Mouse (Mus musculus) retina, embryonic 14.5 days (tissue): Measurements from ENCODE around the gene Gm128.
A peak's percentile ranks its signal among the peaks of the same experiment; 100 is the strongest.

Source experiments
- DNase-seq: peaks from one replicate; pipeline ENCODE4 v3.0.0-alpha.2; 2015; ENCODE audit warnings: low spot score

Gene Gm128

DNA sequence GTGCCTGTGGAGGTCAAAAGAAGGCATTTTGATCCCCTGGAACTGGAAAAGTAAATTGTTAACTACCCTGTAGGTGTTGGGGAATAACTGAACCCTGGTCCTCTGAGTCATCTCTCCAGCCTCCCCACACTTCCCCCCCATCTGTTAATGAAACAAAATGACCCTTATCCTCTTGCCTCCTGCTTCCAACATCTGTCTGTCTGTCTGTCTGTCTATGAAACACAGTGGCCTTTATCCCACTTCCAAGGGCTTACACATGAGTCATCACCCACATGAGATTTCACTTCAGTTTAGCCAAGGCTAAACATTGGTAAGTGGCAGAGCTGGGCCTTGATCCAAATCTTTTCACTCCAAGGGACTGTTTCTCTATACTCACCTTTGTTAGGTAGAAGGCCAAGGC is 26.5 kb upstream of the Gm128 start:
- no peak for DNase-seq

- no peak for DNase-seq
Observed at GRCm38 (mm10) chr3:95266052-95266451, 24.7 kb upstream of the Gm128 start.

GRCm38 (mm10) chr3:95264724-95265123 is 23.3 kb upstream of the Gm128 start:
- no peak for DNase-seq

GRCm38 (mm10) chr3:95263089-95263739 is 21.8 kb upstream of the Gm128 start:
- peak; percentile 74 for DNase-seq

- no peak for DNase-seq
Observed at GRCm38 (mm10) chr3:95261975-95262374, 20.6 kb upstream of the Gm128 start.

DNA sequence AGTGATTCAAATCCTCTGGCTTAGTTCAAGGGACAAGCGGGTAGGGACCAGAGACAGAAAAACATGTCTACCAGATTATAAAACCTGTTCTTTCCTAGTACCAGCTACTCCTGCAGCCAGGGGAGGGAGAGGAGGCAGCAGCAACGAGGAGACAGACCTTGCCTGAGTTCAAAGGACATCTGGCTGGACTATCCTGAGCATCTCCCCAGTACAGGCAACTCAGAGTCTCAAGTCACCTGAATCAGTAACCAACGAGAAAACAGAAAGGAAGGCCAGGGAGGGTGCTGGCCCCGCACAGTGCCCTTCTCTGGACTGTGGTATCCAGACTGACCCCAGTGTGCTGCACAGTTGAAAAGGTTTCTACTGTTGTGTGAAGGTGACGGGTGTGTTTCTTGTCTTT is 15.5 kb upstream of the Gm128 start:
- no peak for DNase-seq

DNA sequence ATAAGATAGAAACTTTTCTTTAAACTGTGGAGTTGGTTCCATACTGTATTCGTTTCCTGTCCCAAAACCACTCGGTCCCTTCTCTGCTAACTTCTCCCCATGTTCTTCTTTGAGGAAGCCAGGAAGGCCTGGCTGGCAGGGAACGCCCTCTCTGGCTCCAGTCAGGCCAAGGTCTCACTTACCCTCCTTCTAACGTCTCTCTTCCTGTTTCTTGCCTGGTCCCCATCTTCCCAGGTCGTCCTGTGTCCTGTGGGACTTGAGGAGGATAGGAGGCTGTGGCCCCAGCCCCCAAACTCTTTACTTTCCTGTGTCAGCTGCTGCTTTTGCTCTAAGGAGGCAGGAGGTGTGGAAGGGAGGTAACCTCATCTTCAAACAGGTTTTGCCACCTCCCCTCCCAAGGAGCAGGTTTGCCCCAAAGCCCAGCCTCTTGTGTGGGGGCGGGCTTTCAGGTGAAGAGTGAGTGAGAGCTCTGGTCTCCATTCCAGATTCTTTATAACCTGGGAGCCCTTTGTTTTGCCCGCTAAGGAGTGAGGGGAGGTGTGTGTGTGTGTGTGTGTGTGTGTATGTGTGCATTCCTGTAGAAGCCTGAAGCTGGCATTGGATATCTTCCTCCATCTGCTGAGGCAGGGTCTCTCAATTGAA is 9.5 kb upstream of the Gm128 start, which contains the start of gene Bnipl:
TSS of gene Bnipl (minus strand) at position 411 of the 642 bp plus-strand sequence.
- no peak for DNase-seq

- no peak for DNase-seq
Observed at GRCm38 (mm10) chr3:95250361-95250760, 9.0 kb upstream of the Gm128 start.

DNA sequence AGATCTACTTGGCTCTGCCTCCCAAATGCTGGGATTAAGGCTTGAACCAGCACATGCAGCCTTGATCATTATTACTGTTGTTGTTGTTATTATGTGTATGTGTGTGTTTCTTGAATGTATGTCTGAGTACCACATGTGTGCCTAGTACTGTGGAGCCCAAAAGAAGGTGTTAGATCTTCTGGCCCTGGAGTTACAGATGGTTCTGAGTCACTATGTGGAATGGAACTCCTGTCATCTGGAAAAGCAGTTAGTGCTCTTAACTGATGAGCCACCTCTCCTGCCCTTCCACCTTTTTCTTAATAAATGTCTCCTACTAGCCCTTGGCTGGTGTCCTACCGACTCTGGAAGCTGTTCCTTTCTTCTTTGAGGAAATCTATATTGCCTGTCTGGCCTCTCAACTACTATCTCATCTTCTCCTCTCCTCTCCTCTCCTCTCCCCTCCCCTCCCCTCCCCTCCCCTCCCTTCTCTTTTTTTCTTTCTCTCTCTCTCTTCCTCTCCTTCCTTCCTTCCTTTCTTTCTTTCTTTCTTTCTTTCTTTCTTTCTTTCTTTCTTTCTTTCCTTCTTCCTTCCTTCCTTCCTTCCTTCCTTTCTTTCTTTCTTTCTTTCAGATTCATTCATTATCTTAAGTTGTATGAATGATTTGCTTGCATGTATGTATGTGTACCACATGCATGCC is 6.4 kb upstream of the Gm128 start:
- no peak for DNase-seq

DNA sequence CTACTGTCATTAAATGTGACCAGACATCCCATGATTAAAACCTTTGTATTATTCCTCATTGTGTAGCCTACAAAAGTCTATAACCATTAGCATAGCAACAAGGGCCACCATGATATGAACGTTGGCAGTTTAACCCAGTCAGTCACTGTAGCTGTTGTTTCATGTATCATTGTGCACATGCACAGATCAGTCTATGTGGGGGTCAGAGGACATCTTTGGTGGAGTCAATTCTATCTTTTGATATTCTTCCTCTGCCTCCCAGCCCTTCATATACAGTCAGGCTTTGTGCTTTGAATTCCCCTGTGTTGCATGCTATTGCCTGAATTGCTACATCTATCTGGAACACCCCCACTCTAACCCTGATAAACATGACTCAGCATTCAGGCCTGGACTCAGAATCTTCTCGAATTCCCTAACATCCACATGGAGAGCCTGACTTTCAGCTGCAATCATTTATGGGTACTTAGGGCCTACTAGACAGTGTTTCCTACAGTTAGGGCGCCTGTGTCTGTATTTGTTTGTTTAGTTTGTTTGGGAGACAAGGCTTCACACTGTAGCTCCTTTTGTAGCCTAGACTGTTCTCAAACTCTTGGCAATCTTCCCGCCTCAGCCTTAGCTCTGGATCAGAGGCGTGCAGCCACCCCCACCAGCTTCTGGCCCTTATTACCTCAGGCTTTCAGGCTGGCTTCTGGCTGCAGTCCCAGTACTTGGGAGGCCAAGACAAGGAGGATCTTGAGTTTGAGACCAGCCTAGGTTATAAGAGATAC is 5.2 kb upstream of the Gm128 start:
- DNase-seq: no peak

DNA sequence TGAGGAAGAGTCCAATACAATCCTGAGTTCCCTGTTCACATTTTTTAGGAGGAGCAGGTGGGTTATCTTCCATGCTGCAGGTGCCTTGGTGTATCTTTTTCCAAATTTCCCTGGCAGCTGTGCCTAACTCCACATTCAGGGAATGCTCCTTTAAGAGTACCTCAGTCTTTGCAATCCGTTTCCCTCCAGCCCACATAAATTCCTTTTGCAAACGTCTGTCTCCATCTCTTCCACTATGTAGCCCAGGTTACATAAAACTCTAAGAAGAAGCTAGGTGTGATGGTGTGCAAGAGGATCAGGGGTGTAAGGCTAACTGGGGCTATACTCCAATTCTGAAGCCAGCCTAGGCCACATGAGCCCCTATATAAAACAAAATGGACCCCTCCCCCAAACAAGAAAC is 1.7 kb upstream of the Gm128 start:
- no peak for DNase-seq

GRCm38 (mm10) chr3:95240900-95241299 is 498 bp downstream of the Gm128 start:
- no peak for DNase-seq

GRCm38 (mm10) chr3:95239971-95240370 is 1.4 kb downstream of the Gm128 start:
- no peak for DNase-seq

- no peak for DNase-seq
Observed at GRCm38 (mm10) chr3:95239022-95239421, 2.4 kb downstream of the Gm128 start.

DNA sequence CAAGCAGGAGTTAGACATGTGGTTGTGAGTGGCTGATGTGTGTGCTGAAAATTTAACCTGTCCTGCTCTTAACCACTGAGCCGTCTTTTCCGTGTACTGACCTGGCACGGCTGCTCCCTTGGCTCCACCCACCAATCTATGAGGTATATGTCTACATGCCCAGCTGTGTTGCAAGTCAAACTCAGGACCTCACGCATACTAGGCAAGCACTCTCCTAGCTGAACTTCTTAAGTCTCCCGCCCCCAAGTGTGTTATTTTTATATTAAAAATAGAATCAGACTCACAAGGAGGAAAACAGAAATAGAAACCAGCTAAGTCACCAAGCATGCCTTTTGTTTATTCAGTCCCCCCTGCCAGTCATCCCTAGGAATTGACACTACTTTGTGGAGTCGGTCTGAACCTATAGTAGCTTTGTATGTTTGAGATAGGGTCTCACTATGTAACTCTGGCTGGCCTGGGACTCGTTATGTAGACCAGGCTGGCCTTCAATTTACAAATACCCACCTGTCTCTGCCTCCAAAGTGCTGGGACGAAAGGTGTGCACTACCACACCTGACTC is 3.8 kb downstream of the Gm128 start:
- no peak for DNase-seq

DNA sequence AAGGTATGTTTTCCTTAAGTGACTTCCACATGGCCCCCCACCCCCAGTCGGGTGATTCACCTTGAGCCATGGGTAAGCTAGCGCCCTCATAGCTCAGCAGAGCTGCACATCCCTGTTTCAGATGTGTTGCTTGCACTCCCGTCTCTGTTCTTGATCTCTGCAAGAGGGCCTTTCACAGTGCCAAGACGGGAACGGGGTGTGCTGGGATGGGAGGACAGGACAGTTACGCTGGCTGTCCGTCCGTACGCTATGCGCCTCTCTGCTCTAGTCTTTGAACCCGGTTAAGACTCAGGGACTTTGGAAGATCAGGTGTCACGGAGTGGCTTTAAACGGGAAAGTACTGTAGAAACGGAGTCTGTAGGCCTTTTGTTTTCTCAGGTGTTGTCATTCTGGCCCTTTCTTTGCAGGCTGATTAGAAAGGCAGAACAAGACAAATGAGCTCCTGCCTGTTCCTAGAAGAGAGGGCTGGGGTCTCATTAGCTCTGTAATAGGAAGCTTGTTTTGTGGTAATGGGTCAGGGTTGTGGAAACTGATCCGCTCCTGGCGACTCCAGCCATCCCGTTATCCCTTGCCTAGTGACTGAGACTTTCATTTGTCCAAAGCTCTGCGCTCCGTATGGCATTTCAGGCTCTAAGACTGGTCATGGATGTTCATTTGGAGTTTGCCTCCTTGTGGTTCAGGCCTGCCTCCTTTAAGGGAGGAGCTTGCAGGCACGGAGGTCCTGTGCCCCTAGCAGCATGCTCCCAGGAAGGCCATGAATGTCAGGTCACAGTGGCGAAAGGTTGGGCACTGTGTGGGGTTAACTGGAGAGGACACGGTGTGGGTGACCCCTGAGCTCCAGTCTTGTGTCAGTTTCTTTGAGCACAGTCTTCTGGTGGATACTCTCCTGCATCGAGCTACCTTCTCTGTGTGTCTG is 5.8 kb downstream of the Gm128 start:
- DNase-seq: no peak

DNA sequence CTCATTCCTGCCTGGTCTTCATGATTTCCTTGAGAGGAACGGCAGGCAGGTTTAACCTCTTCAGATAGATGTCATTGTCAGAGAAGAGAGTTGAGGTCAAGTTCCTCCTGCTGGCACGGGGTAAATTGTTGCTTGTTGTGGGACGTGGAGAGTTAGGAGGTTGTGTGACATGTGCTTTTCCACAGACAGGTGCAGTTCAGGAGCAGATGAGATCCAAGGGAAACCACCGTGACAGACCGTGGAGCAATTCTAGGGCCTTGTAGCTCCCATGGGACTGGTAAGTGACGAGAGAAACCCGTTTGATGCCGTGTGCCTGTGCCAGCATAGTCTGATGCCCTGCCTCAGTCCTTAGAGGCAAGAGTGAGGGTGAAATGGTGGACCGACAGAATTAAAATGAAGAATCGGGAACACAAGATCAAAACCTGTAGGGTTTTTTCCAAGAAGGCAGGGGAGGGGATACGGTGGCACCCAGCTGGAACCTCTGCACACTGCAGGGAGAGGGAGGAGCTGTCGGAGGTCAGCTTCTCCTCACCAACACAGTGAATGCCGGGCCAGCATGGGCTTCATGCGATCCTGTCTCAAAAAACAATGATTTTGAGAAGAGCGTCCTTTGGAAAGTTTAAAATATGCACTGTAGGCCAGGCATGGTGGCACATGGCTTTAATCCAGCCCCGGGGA is 8.0 kb downstream of the Gm128 start:
- DNase-seq: no peak

- no peak for DNase-seq
Observed at GRCm38 (mm10) chr3:95232771-95233170, 8.6 kb downstream of the Gm128 start.

DNA sequence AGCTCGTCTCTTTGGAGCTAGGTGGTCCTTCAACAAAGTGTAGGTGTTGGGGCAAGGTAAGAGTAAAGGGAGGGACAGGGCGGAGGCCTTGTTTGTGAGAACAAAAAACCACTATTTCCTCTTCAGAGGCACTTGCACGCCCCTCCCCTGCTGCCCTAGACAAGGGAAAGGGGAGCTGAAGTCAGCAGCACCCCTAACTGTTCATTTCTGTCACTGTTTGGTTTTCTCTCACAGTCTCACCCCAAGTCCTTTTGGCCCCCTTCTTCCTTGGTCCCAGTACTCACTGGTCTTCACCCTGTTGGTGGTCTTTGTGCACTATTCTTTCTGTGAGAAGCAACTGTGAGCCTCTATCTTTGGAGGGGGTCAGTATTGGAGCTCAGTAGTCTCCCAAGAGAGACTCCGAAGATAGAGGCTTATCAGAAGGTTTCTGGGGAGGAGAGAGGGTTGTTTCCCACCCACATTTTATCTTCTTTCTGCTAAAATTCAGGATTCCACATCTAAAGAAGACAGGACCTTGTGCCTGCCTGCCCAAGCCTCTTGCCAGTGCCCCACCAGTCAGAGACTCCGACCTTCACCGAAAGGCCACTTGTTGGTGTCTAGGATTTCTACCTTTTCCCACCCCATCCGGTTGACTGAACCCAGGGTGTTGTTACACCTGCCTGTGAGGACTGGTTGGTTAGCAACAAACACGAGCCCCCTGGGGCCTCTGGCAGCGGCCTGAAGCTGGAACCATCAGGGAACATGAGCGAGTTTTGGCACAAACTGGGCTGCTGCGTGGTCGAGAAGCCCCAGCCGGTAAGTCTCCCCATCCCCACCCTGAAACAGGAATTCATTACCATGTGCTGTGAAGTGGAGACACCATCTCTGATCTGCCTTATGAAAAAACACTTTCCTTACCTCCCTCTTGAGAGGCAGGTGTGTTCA is 9.8 kb downstream of the Gm128 start, which contains the start of gene Mllt11:
TSS of gene Mllt11 (minus strand) at position 874 of the 924 bp plus-strand sequence.
- DNase-seq: no peak
